Mouse (Mus musculus) ES-E14 (cell line): ENCODE measurements at regions not wholly inside any gene's neighbourhood (a gene's known extent, or its start where the extent isn't known, plus 50 kb on each side); places are given as distances from the start of the nearest gene placed in this dataset.
A peak's percentile ranks its signal among the peaks of the same experiment; 100 is the strongest.

Experiments
- DNase-seq: peaks from one replicate; pipeline ENCODE4 v3.0.0-alpha.2; 2013; ENCODE audit warnings: low read depth, low spot score
- H3K27ac ChIP-seq: 2 replicates; pipeline ENCODE4 v1.5.1; 2012; ENCODE audit warnings: low read depth, mild to moderate bottlenecking, low read length, moderate library complexity, mixed read lengths; ENCODE audit not compliant: poor library complexity, insufficient read depth, severe bottlenecking
- H3K36me3 ChIP-seq: 2 replicates; pipeline ENCODE4 v1.6.1; 2012; ENCODE audit warnings: mild to moderate bottlenecking, low read length, moderate library complexity, mixed read lengths; ENCODE audit not compliant: control insufficient read depth, poor library complexity, insufficient read depth, severe bottlenecking
- H3K4me1 ChIP-seq, 2 experiments: fragments of 150-350 bp in 1 of 2; sonication (generic) in 1 of 2; 2 replicates each; pipeline ENCODE4 v1.6.1; 2012; ENCODE audit warnings: low read length in 2 of 2, mild to moderate bottlenecking in 1 of 2, mixed read lengths in 1 of 2; ENCODE audit not compliant: control insufficient read depth in 2 of 2, insufficient read depth in 2 of 2, poor library complexity in 1 of 2
- H3K4me3 ChIP-seq, 2 experiments: fragments of 150-350 bp in 1 of 2; sonication (generic) in 1 of 2; 2 replicates each; pipeline ENCODE4 v1.5.1; 2012; ENCODE audit warnings: low read length in 2 of 2, low read depth in 1 of 2, mild to moderate bottlenecking in 1 of 2, mixed read lengths in 1 of 2; ENCODE audit not compliant: insufficient read depth in 1 of 2, poor library complexity in 1 of 2, severe bottlenecking in 1 of 2
- H3K9ac ChIP-seq: 2 replicates; pipeline ENCODE4 v1.6.1; 2012; ENCODE audit warnings: low read depth, mild to moderate bottlenecking, low read length, mixed read lengths; ENCODE audit not compliant: poor library complexity, insufficient read depth, severe bottlenecking
- H3K9me3 ChIP-seq: fragments of 150-350 bp; sonication (generic); 2 replicates; pipeline ENCODE4 v1.6.1; 2012; ENCODE audit warnings: low read depth, mild to moderate bottlenecking, low read length; ENCODE audit not compliant: control insufficient read depth, insufficient read depth
- CHD2 ChIP-seq: IDR thresholded peaks from 2 replicates; pipeline ENCODE4 v1.6.1; 2014; ENCODE audit warnings: mild to moderate bottlenecking, low read depth, low read length, inconsistent platforms
- HCFC1 ChIP-seq: IDR thresholded peaks from 2 replicates; pipeline ENCODE4 v1.6.1; 2012; ENCODE audit warnings: low read length, inconsistent platforms, borderline replicate concordance; ENCODE audit not compliant: insufficient read depth
- MAFK ChIP-seq: IDR thresholded peaks from 2 replicates; pipeline ENCODE4 v1.6.1; 2014; ENCODE audit warnings: mild to moderate bottlenecking, low read depth, low read length, inconsistent platforms; ENCODE audit not compliant: insufficient read depth
- ZC3H11A ChIP-seq: IDR thresholded peaks from 2 replicates; pipeline ENCODE4 v1.6.1; 2012; ENCODE audit warnings: low read depth, mild to moderate bottlenecking, inconsistent platforms, low read length, borderline replicate concordance
- ZNF384 ChIP-seq: IDR thresholded peaks from 2 replicates; pipeline ENCODE4 v1.6.1; 2012; ENCODE audit warnings: low read depth, low read length, inconsistent platforms
- in situ Hi-C, 2 experiments: fragments of 600-800 bp; cut with MboI; formaldehyde crosslinking; loops; one replicate each; pipeline ENCODE4 v1.15.1; 2025; ENCODE audit warnings: low sequenced_read_pairs in 2 of 2, inconsistent platforms in 1 of 2; ENCODE audit not compliant: unreplicated experiment in 2 of 2

- Histone ChIP-seq H3K4me1 (peaks cover 5 to 15% of the 10 kb centered on the region in 2 experiments; a peak in 2 of 4 replicates), H3K9ac (no peak overlapping the region), H3K4me3 (no peak overlapping the region), H3K36me3 (no peaks in the 10 kb centered on the region), H3K27ac (no peak overlapping the region), H3K9me3 (no peaks in the 10 kb centered on the region)
- DNase-seq, result no peak
- TF ChIP-seq MAFK (no peak), ZNF384 (no peak)
- in situ Hi-C loops, result no loop called here
These were observed 56.2 kb upstream of the Gm11733 start for GRCm38 (mm10) chr11:117427808-117428510.

GRCm38 (mm10) chr11:117429326-117429752, 54.8 kb upstream of the Gm11733 start:
- no peaks in the 10 kb centered on the region for H3K9me3 ChIP-seq
- H3K4me3 ChIP-seq, result no peak overlapping the region
- TF ChIP-seq MAFK (no peak), ZC3H11A (no peak), HCFC1 (no peak), ZNF384 (no peak), CHD2 (no peak)
- no peak overlapping the region for H3K27ac ChIP-seq
- in situ Hi-C loops, result no loop called here
- H3K36me3 ChIP-seq, result no peaks in the 10 kb centered on the region
- H3K4me1 ChIP-seq, result peaks cover 5 to 15% of the 10 kb centered on the region in 2 experiments; a peak in 2 of 4 replicates
- no peak overlapping the region for H3K9ac ChIP-seq
- no peak for DNase-seq

- TF ChIP-seq MAFK (no peak), ZNF384 (no peak), HCFC1 (no peak), ZC3H11A (no peak), CHD2 (no peak)
- Histone ChIP-seq H3K4me3 (no peak overlapping the region), H3K9ac (no peak overlapping the region), H3K27ac (no peak overlapping the region), H3K4me1 (peaks cover 5 to 15% of the 10 kb centered on the region in 2 experiments; a peak in 2 of 4 replicates), H3K36me3 (no peaks in the 10 kb centered on the region), H3K9me3 (no peaks in the 10 kb centered on the region)
- DNase-seq, result no peak
- in situ Hi-C loops, result no loop called here
These were observed 54.3 kb upstream of the Gm11733 start for GRCm38 (mm10) chr11:117429894-117430293.

- TF ChIP-seq ZC3H11A, result no peak
- TF ChIP-seq HCFC1, result no peak
- no peak for TF ChIP-seq ZNF384
- no peak for TF ChIP-seq MAFK
- no peak overlapping the region for H3K27ac ChIP-seq
- H3K36me3 ChIP-seq, result no peaks in the 10 kb centered on the region
- H3K9me3 ChIP-seq, result no peaks in the 10 kb centered on the region
- H3K9ac ChIP-seq, result no peak overlapping the region
- no peak overlapping the region for H3K4me3 ChIP-seq
- H3K4me1 ChIP-seq, result peaks cover 12 to 31% of the 10 kb centered on the region in 2 experiments
- in situ Hi-C loops, result no loop called here
- peak; percentile 47 for DNase-seq
These were observed 50.1 kb upstream of the Gm11733 start for GRCm38 (mm10) chr11:117434056-117434455.
